Mouse (Mus musculus): Measurements from ENCODE around the gene Ang. TPM values are rescaled to one million over a fixed set of nuclear protein-coding genes. Genes with fewer than 3 reads are reported as not detected.

Ang gene
- polyA plus RNA-seq, 1 experiment from 2014 or later: 2.8 TPM

GRCm38 (mm10) chr14:51104366-51104765 is 13.4 kb downstream of the Ang start:
- Histone ChIP-seq H3K27me3 (ENCODE audit: control insufficient read depth, insufficient read depth, low read length) (no peaks in the 10 kb centered on the region), H3K4me2 (replicated peaks; ENCODE audit: low read depth, low read length) (no peak overlapping the region), H3K9me3 (ENCODE audit: control insufficient read depth, low read length) (no peaks in the 10 kb centered on the region), H3K27ac (ENCODE audit: low read depth, low read length) (no peak overlapping the region), H3K4me1 (replicated peaks; ENCODE audit: control insufficient read depth, insufficient read depth, low read length) (no peaks in the 10 kb centered on the region), H3K9ac (ENCODE audit: low read depth, low read length) (no peak overlapping the region), H3K4me3 (ENCODE audit: low read depth, low read length) (no peak overlapping the region), H3K36me3 (ENCODE audit: control insufficient read depth, insufficient read depth, low read length) (no peaks in the 10 kb centered on the region)
- ATAC-seq (ENCODE audit: low FRiP score) (no peak), DNase-seq (ENCODE audit: low spot score) (no peak)
- 84% methylated on average over 2 of the region's 2 CpGs for WGBS

- Histone ChIP-seq H3K36me3 (ENCODE audit: control insufficient read depth, insufficient read depth, low read length) (no peaks in the 10 kb centered on the region), H3K9me3 (ENCODE audit: control insufficient read depth, low read length) (no peaks in the 10 kb centered on the region), H3K9ac (ENCODE audit: low read depth, low read length) (no peak overlapping the region), H3K27me3 (ENCODE audit: control insufficient read depth, insufficient read depth, low read length) (no peaks in the 10 kb centered on the region), H3K4me2 (replicated peaks; ENCODE audit: low read depth, low read length) (no peak overlapping the region), H3K4me3 (ENCODE audit: low read depth, low read length) (no peak overlapping the region), H3K4me1 (replicated peaks; ENCODE audit: control insufficient read depth, insufficient read depth, low read length) (no peaks in the 10 kb centered on the region), H3K27ac (ENCODE audit: low read depth, low read length) (no peak overlapping the region)
- DNase-seq (ENCODE audit: low spot score): no peak
- no peak for ATAC-seq (ENCODE audit: low FRiP score)
These were observed 15.6 kb downstream of the Ang start for GRCm38 (mm10) chr14:51106449-51106967.

GRCm38 (mm10) chr14:51111966-51112365 is 21.0 kb downstream of the Ang start:
- Histone ChIP-seq H3K9me3 (ENCODE audit: control insufficient read depth, low read length) (no peaks in the 10 kb centered on the region), H3K27ac (ENCODE audit: low read depth, low read length) (no peak overlapping the region), H3K9ac (ENCODE audit: low read depth, low read length) (no peak overlapping the region), H3K4me3 (ENCODE audit: low read depth, low read length) (no peak overlapping the region), H3K4me1 (replicated peaks; ENCODE audit: control insufficient read depth, insufficient read depth, low read length) (no peaks in the 10 kb centered on the region), H3K36me3 (ENCODE audit: control insufficient read depth, insufficient read depth, low read length) (no peaks in the 10 kb centered on the region), H3K27me3 (ENCODE audit: control insufficient read depth, insufficient read depth, low read length) (no peaks in the 10 kb centered on the region), H3K4me2 (replicated peaks; ENCODE audit: low read depth, low read length) (no peak overlapping the region)
- DNase-seq (ENCODE audit: low spot score): no peak
- no peak for ATAC-seq (ENCODE audit: low FRiP score)
- WGBS: 74% methylated on average over 3 of the region's 3 CpGs

GRCm38 (mm10) chr14:51113476-51113875 is 22.5 kb downstream of the Ang start:
- H3K27me3 ChIP-seq (ENCODE audit: control insufficient read depth, insufficient read depth, low read length): no peaks in the 10 kb centered on the region
- ATAC-seq (ENCODE audit: low FRiP score) (no peak), DNase-seq (ENCODE audit: low spot score) (no peak)
- no peaks in the 10 kb centered on the region for H3K9me3 ChIP-seq (ENCODE audit: control insufficient read depth, low read length)
- no peak overlapping the region for H3K27ac ChIP-seq (ENCODE audit: low read depth, low read length)
- 31% methylated on average over 9 of the region's 9 CpGs for WGBS
- H3K4me3 ChIP-seq (ENCODE audit: low read depth, low read length): no peak overlapping the region
- no peak overlapping the region for H3K9ac ChIP-seq (ENCODE audit: low read depth, low read length)
- H3K36me3 ChIP-seq (ENCODE audit: control insufficient read depth, insufficient read depth, low read length): no peaks in the 10 kb centered on the region
- no peaks in the 10 kb centered on the region for H3K4me1 ChIP-seq (replicated peaks; ENCODE audit: control insufficient read depth, insufficient read depth, low read length)
- H3K4me2 ChIP-seq (replicated peaks; ENCODE audit: low read depth, low read length): no peak overlapping the region

GRCm38 (mm10) chr14:51113916-51114560 is 23.1 kb downstream of the Ang start, which contains the start of gene Eddm3b:
Gene Eddm3b, plus strand, starts transcription at chr14:51114426.
- ATAC-seq (ENCODE audit: low FRiP score): no peak
- no peak within 1 kb of the TSS for H3K9ac ChIP-seq (ENCODE audit: low read depth, low read length)
- 49% methylated on average over 12 of the region's 12 CpGs for WGBS
- H3K27me3 ChIP-seq (ENCODE audit: control insufficient read depth, insufficient read depth, low read length): no peaks in the 10 kb centered on the region
- no peak for DNase-seq (ENCODE audit: low spot score)
- H3K9me3 ChIP-seq (ENCODE audit: control insufficient read depth, low read length): no peaks in the 10 kb centered on the region
- no peaks in the 10 kb centered on the region for H3K4me1 ChIP-seq (replicated peaks; ENCODE audit: control insufficient read depth, insufficient read depth, low read length)
- H3K4me2 ChIP-seq (replicated peaks; ENCODE audit: low read depth, low read length): no peak within 1 kb of the TSS
- H3K27ac ChIP-seq (ENCODE audit: low read depth, low read length): no peak within 1 kb of the TSS
- no peaks in the 10 kb centered on the region for H3K36me3 ChIP-seq (ENCODE audit: control insufficient read depth, insufficient read depth, low read length)
- H3K4me3 ChIP-seq (ENCODE audit: low read depth, low read length): no peak within 1 kb of the TSS

GRCm38 (mm10) chr14:51125684-51126083 is 34.7 kb downstream of the Ang start:
- H3K9me3 ChIP-seq (ENCODE audit: control insufficient read depth, low read length): no peaks in the 10 kb centered on the region
- H3K27ac ChIP-seq (ENCODE audit: low read depth, low read length): no peak overlapping the region
- H3K4me3 ChIP-seq (ENCODE audit: low read depth, low read length): no peak overlapping the region
- no peak overlapping the region for H3K4me2 ChIP-seq (replicated peaks; ENCODE audit: low read depth, low read length)
- no peak for ATAC-seq (ENCODE audit: low FRiP score)
- no peak overlapping the region for H3K9ac ChIP-seq (ENCODE audit: low read depth, low read length)
- no peaks in the 10 kb centered on the region for H3K36me3 ChIP-seq (ENCODE audit: control insufficient read depth, insufficient read depth, low read length)
- H3K27me3 ChIP-seq (ENCODE audit: control insufficient read depth, insufficient read depth, low read length): no peaks in the 10 kb centered on the region
- DNase-seq (ENCODE audit: low spot score): no peak
- no peaks in the 10 kb centered on the region for H3K4me1 ChIP-seq (replicated peaks; ENCODE audit: control insufficient read depth, insufficient read depth, low read length)
- WGBS: 89% methylated on average over 6 of the region's 6 CpGs

- H3K27me3 ChIP-seq (ENCODE audit: control insufficient read depth, insufficient read depth, low read length): no peaks in the 10 kb centered on the region
- H3K27ac ChIP-seq (ENCODE audit: low read depth, low read length): no peak overlapping the region
- no peaks in the 10 kb centered on the region for H3K9me3 ChIP-seq (ENCODE audit: control insufficient read depth, low read length)
- no peak overlapping the region for H3K9ac ChIP-seq (ENCODE audit: low read depth, low read length)
- ATAC-seq (ENCODE audit: low FRiP score) (no peak), DNase-seq (ENCODE audit: low spot score) (no peak)
- H3K4me3 ChIP-seq (ENCODE audit: low read depth, low read length): no peak overlapping the region
- no peaks in the 10 kb centered on the region for H3K4me1 ChIP-seq (replicated peaks; ENCODE audit: control insufficient read depth, insufficient read depth, low read length)
- no peaks in the 10 kb centered on the region for H3K36me3 ChIP-seq (ENCODE audit: control insufficient read depth, insufficient read depth, low read length)
- H3K4me2 ChIP-seq (replicated peaks; ENCODE audit: low read depth, low read length): no peak overlapping the region
- WGBS: 66% methylated on average over 2 of the region's 2 CpGs
These were observed 36.8 kb downstream of the Ang start for GRCm38 (mm10) chr14:51127648-51128258.

- H3K4me3 ChIP-seq (ENCODE audit: low read depth, low read length): no peak overlapping the region
- no peak overlapping the region for H3K27ac ChIP-seq (ENCODE audit: low read depth, low read length)
- no peaks in the 10 kb centered on the region for H3K27me3 ChIP-seq (ENCODE audit: control insufficient read depth, insufficient read depth, low read length)
- ATAC-seq (ENCODE audit: low FRiP score) (no peak), DNase-seq (ENCODE audit: low spot score) (no peak)
- H3K9me3 ChIP-seq (ENCODE audit: control insufficient read depth, low read length): no peaks in the 10 kb centered on the region
- no peaks in the 10 kb centered on the region for H3K4me1 ChIP-seq (replicated peaks; ENCODE audit: control insufficient read depth, insufficient read depth, low read length)
- H3K9ac ChIP-seq (ENCODE audit: low read depth, low read length): no peak overlapping the region
- WGBS: 85% methylated on average over 9 of the region's 9 CpGs
- H3K36me3 ChIP-seq (ENCODE audit: control insufficient read depth, insufficient read depth, low read length): no peaks in the 10 kb centered on the region
- H3K4me2 ChIP-seq (replicated peaks; ENCODE audit: low read depth, low read length): no peak overlapping the region
These were observed 38.0 kb downstream of the Ang start for GRCm38 (mm10) chr14:51128775-51129623.

Measured in hindbrain, embryonic 11.5 days (tissue).